Mouse (Mus musculus): ENCODE measurements around the gene Cyp46a1. TPM values are rescaled to one million over a fixed set of nuclear protein-coding genes. Genes with fewer than 3 reads are reported as not detected.

Cyp46a1 gene
- 102 and 109 TPM in 2 replicates for polyA plus RNA-seq (2021; fragmentation: Nextera tagmentation)
- long read RNA-seq, experiment 1, transcript Cyp46a1-201 (15 exons, 2,118 nt) = major isoform, 147 of 163 reads
- long read RNA-seq, experiment 1, partial matches to known transcripts = 9 of 163 reads
- long read RNA-seq, experiment 1, other reads (novel, unspliced or antisense) = 7 of 163 reads
- long read RNA-seq, experiment 2, transcript Cyp46a1-201 (15 exons, 2,118 nt) = major isoform, 939 of 1,020 reads
- long read RNA-seq, experiment 2, partial matches to known transcripts = 18 of 1,020 reads
- long read RNA-seq, experiment 2, other reads (novel, unspliced or antisense) = 63 of 1,020 reads

GRCm38 (mm10) chr12:108333895-108334445, at the start of gene Cyp46a1:
Gene Cyp46a1, plus strand, starts transcription at chr12:108334381.

GRCm38 (mm10) chr12:108305812-108306794, 28.1 kb upstream of the Cyp46a1 start, which contains the start of gene Hhipl1:
Gene Hhipl1, plus strand, starts transcription at chr12:108306270.

DNA sequence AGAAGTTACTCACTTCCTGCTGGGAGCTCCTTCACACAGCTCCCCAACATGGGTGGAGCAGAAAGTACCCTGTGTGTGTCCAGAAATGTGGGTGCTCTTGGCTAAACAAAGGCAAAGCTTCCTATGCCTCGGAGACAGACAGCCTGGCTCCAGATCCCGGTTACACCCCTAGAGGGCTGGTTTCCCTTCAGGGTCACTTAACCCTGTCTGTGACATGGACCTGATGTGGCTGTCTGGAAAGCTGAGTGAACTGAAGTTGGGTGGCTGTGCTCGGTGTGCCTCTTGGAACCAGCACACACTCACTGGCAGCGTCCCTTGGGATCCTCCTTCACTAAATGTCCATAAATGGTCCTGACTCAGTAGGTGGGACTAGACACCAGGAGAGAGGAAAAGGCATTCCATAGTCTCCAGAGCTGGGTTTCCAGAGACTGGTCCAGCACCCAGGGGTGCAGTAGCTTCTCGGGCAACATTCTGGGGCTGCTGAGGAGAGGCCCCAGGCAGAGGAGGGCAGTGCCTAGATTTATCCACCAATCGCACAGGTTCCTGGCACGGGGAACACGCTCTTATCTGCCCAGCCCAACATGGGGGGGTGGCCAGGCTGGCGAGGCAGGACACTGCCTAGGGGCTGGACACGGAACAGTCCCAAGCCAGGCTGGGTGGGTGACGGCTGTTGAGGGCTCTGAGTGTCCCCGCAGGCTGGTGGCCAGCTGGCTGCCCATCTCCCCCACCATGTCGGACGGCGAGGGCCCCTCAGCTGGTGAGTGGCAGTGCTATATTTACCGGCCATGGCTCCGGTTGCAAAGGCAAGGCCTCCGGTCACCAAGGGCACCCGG, 36.6 kb downstream of the Cyp46a1 start, which contains the start of gene Eml1:
Gene Eml1 (plus strand): TSS at position 362 of the 833 bp plus-strand sequence.

Other genes with a start within 250 kb of the Cyp46a1 start
- gene Setd3, start 155.1 kb upstream of the Cyp46a1 start, polyA plus RNA-seq (2021; fragmentation: Nextera tagmentation) = 81.8 and 89.8 TPM in 2 replicates
- 8.0 and 9.7 TPM in 2 replicates for gene Ccnk, start 154.8 kb upstream of the Cyp46a1 start, polyA plus RNA-seq (2021; fragmentation: Nextera tagmentation)
- gene Ccdc85c, start 59.0 kb upstream of the Cyp46a1 start, polyA plus RNA-seq (2021; fragmentation: Nextera tagmentation) = 37.5 and 44.7 TPM in 2 replicates
- 1.1 and 1.3 TPM in 2 replicates for gene Hhipl1, start 28.1 kb upstream of the Cyp46a1 start, polyA plus RNA-seq (2021; fragmentation: Nextera tagmentation)
- 23.8 and 29.8 TPM in 2 replicates for gene Eml1, start 36.6 kb downstream of the Cyp46a1 start, polyA plus RNA-seq (2021; fragmentation: Nextera tagmentation)
- 21.5 and 23.7 TPM in 2 replicates for gene Evl, start 220.3 kb downstream of the Cyp46a1 start, polyA plus RNA-seq (2021; fragmentation: Nextera tagmentation)